Mouse (Mus musculus): ENCODE results near the gene Gm20388.

DNA sequence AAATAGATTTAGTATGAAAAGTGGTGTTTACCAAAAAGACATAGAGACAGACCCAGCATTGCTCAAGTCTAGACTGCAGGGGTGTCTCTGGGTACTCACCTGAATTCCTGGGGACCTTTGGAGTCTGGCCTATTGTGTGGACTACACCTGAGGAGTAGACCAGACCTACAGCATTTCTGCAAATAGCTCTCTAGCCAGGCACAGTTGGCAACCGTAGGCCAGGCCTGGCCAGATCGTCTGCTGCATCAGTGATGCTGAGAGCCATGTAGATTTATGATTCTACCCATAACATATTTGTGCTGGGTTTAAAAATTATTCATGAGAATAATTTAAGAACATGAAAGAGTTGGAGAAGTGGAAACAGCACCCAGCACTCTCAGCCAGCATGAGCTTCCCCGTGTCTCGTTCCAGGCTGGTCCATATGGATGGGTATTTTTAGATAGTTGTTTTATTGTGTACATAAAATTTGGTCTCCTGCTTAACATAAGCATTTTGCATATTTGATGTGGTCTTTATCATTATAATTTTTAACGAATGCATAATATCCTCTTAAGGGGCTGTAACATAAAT is 4378.9 kb downstream of the Gm20388 start:
- TF ChIP-seq CTCF (IDR thresholded peaks at IDR 0.05; ENCODE audit: borderline replicate concordance, extremely low read depth, insufficient read depth, insufficient read length) = no peak
- no peak for TF ChIP-seq POLR2A (IDR thresholded peaks at IDR 0.05; ENCODE audit: borderline replicate concordance, extremely low read depth, insufficient read depth, insufficient read length, poor library complexity, severe bottlenecking)

Measured in brain, embryonic 14.5 days (tissue).